Mouse (Mus musculus): ENCODE data around the gene Gpr156.

GRCm38 (mm10) chr16:37992806-37993205 lies 76.5 kb downstream of the Gpr156 start:
- TF ChIP-seq POLR2A (IDR thresholded peaks at IDR 0.05; ENCODE audit: borderline replicate concordance, low read depth, low read length) (no peak), CTCF (IDR thresholded peaks at IDR 0.05; ENCODE audit: low read depth, low read length) (no peak)
